Mouse (Mus musculus) left cerebral cortex, adult 9 months (tissue): ENCODE data around the gene Ush1g.
A peak's percentile ranks its signal among the peaks of the same experiment; 100 is the strongest.

Experiments used
- DNase-seq, 2 experiments: peaks; one replicate each; pipeline ENCODE4 v3.0.0; 2022; ENCODE audit warnings: low spot score in 2 of 2

Ush1g gene

GRCm38 (mm10) chr11:115334531-115334930 is 12.7 kb upstream of the Ush1g start, which contains the start of gene Otop3:
Gene Otop3, plus strand, starts transcription at chr11:115334731.
- no peak for DNase-seq

DNA sequence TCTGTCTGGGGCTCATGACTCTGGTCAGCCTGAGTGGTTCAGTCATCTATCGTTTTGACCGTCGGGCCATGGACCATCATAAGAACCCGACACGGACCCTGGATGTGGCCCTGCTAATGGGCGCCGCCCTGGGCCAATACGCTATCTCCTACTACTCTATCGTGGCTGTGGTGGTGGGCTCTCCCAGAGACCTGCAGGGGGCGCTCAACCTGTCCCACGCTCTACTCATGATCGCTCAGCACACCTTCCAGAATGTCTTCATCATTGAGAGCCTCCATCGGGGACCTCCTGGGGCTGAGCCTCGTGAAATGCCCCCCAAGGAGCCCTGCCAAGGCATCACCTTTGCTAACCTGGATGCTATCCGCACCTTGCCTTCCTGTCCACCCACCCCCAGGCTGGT is 7.5 kb upstream of the Ush1g start:
- no peak for DNase-seq

GRCm38 (mm10) chr11:115326730-115327129 is 4.9 kb upstream of the Ush1g start:
- DNase-seq: peak in 1 of 2 experiments; percentile 61

GRCm38 (mm10) chr11:115323354-115323753 is 1.5 kb upstream of the Ush1g start:
- DNase-seq: no peak

DNA sequence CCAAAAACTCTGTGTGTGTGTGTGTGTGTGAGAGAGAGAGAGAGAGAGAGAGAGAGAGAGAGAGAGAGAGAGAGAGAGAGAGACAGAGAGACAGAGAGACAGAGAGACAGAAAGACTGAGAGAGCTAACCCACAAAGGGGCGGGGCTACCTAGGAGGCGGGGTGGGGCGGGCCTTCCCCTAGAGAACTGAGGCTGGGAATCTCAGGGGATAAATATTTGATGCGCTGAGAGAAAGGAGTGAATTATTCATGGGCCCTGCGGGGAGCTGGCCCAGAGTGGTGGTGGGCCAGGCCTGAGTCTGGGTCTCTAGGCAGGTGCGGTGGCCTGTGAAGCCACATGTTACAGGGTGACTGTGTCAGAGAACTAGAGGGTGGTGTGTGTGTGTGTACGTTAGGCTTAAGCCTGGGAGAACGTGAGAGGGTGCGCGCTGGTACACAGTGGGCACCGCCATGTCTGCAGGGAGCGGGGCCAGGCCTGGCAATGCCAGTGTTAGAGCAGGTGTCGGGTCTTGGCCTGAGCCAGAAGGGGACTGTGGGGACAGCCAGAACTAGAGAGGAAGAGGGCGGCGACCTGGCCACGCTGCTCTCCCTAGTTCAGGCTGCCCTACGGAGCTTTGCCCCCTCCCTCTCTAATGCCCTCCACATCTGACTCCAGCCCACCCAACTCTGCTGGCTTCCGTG is 2.0 kb downstream of the Ush1g start:
- DNase-seq: no peak

GRCm38 (mm10) chr11:115318245-115319027 is 3.4 kb downstream of the Ush1g start:
- no peak for DNase-seq

- no peak for DNase-seq
Measured at GRCm38 (mm10) chr11:115317204-115317603, 4.6 kb downstream of the Ush1g start.

DNA sequence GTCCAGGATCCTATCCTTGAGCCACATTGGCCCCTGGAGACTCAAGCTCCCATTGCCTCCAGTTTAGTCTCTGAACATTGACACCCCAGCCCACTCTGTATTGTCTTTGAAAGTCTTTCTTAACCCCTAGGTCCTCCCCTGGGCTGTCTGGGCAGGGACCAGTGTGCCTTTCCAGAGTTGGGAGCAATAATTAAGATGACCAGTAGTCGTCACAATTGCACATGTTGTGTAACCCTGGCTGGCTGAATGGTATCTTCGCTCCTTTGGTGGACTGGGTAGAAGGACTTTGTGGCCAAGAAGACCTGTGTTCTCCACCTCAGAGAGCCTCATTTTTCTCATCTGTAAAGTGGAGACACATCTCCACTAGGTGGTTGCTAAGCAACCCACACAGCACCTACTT is 7.6 kb downstream of the Ush1g start:
- DNase-seq: no peak

GRCm38 (mm10) chr11:115308781-115309180 is 13.1 kb downstream of the Ush1g start:
- no peak for DNase-seq

DNA sequence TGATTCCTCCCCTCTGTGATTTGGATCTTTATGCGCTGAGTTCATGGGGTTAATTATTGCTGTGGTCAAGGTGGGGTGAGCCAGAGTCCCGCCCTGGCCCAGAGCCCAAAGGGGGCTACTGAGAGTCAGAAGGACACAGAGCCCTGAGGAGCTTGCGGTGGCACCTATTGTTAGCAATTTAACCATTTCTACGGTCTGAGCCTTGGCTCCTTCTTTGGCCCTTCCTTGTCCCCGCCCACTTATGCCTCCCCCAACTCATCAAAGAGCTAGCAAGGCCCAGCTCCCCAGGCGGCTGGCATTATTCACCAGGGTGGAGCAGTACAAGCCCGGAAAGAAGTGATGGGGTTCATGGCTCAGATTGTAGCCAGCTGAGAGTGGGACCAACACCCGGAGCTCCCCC is 15.0 kb downstream of the Ush1g start, which contains the start of gene Otop2:
Otop2 (plus strand) TSS at position 301 of the 400 bp plus-strand sequence.
- no peak for DNase-seq

DNA sequence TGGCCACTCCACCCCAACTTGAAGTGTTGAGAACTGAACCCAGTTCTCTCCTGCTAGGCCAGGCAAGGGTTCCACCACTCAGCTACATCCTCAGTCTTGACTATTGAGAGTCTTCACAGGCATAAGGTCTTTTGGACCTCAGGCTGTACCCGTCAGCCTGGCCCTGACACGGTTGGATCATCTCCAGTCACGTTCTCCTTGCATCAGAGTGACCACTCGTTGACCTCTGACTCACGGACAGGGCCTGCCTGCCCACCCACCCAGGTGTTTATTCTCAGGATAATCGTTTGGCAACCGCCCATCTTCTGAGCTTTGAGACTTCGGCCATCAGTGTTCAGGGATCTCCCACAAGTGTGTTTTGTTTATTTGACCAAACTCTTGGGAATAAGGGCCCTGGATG is 18.7 kb downstream of the Ush1g start:
- DNase-seq: no peak

- no peak for DNase-seq
Measured at GRCm38 (mm10) chr11:115301351-115301750, 20.5 kb downstream of the Ush1g start.

GRCm38 (mm10) chr11:115300745-115301144 is 21.1 kb downstream of the Ush1g start:
- DNase-seq: no peak

DNA sequence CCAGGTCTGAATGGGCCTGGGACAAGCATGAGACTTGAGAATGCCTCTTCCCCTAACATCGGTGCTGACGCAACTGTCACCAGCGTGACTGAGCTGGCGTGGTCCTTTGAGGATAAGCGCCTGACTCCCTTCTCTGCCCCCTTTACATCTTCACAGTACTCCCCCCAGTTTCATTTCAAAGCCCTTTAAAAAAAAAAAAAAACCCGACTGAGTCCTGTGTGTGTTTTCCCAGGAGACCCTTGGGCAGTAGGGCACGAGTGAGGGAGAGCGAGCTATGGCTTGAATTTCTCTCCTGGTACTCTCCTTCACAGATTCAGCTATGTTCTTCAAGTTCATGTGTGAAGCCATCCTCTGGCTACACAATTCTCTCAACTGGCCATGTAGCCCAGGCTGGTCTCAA is 23.7 kb downstream of the Ush1g start:
- no peak for DNase-seq

- peak; percentile 63 to 82 for DNase-seq
Measured at GRCm38 (mm10) chr11:115297214-115297826, 24.5 kb downstream of the Ush1g start, which contains the start of gene Fads6. Gene Fads6, minus strand, starts transcription at chr11:115297663.

- no peak for DNase-seq
Measured at GRCm38 (mm10) chr11:115296471-115297210, 25.2 kb downstream of the Ush1g start.

GRCm38 (mm10) chr11:115295939-115296338 is 25.9 kb downstream of the Ush1g start:
- DNase-seq: no peak

- DNase-seq: no peak
Measured at GRCm38 (mm10) chr11:115292631-115293375, 29.0 kb downstream of the Ush1g start.

- no peak for DNase-seq
Measured at GRCm38 (mm10) chr11:115291503-115291902, 30.3 kb downstream of the Ush1g start.

GRCm38 (mm10) chr11:115290919-115291318 is 30.9 kb downstream of the Ush1g start:
- DNase-seq: no peak

DNA sequence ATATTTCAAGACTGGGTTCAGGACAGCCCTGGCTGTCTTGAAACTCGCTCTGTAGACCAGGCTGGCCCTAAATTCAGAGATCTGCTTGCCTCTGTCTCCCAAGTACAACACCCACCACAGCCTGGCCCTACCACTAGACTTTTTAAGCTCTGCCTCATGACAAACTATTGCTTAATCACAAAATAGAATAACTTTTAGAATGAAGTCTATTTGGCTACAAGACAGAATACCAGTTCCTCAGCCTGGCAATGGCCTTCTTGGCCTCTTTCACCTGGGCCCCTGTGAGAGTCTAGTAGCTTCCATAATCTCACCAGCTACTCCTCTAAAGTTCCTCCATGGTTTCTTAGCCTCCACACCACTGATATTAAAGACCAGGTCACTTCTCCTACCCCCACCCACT is 31.5 kb downstream of the Ush1g start:
- DNase-seq: no peak
